Comparison of ENCODE assay signal across 17 mouse cellular contexts in genomic region chr13:73443093-73443821, GRCm38 (mm10). TPM values are rescaled to one million over a fixed set of nuclear protein-coding genes. Genes with fewer than 3 reads are reported as not detected.
DNase-seq lines count a peak whose midpoint lies in the region; ATAC-seq lines count a peak whose summit lies in the region.
"Had no signal": no experiment of that assay in that cellular context is flagged by ENCODE, and none has a peak within 500 bp of the region (broad histone marks: within the 10 kb centered on the region; RNA-seq: fewer than 3 reads in every experiment).

No protein-coding gene starts in this region.

- no peaks in the 10 kb centered on the region for H3K9me3 ChIP-seq in lung, embryonic 16.5 days (ENCODE audit: control insufficient read depth, low read length)
- H3K9me3 ChIP-seq in liver, embryonic 12.5 days (replicated peaks): no peaks in the 10 kb centered on the region
- H3K9me3 ChIP-seq: heart, embryonic 15.5 days; hindbrain, embryonic 12.5 days; limb, embryonic 15.5 days; midbrain, embryonic 12.5 days had no signal

- peaks cover 33% of the 10 kb centered on the region for H3K4me1 ChIP-seq in lung, embryonic 16.5 days (replicated peaks; ENCODE audit: control insufficient read depth, insufficient read depth, low read length)
- peaks cover 87% of the 10 kb centered on the region for H3K4me1 ChIP-seq in liver, embryonic 12.5 days

- no peak overlapping the region for H3K4me3 ChIP-seq in lung, embryonic 16.5 days (ENCODE audit: low read length)
- H3K4me3 ChIP-seq in liver, embryonic 12.5 days: no peak overlapping the region
- H3K4me3 ChIP-seq: heart, embryonic 15.5 days; hindbrain, embryonic 12.5 days; limb, embryonic 15.5 days; midbrain, embryonic 12.5 days; myocyte had no signal

- no peak for ATAC-seq in lung, embryonic 16.5 days (ENCODE audit: low read depth)
- ATAC-seq in erythroblast, adult 5-6 weeks (replicated peaks; ENCODE audit: low FRiP score, poor library complexity, severe bottlenecking): peak; percentile 78
- ATAC-seq in liver, embryonic 12.5 days: peak; percentile 92
- peak; percentile 61 for ATAC-seq in megakaryocyte progenitor cell, adult 5-6 weeks (replicated peaks; ENCODE audit: poor library complexity)

- WGBS in lung, embryonic 16.5 days: 56% methylated on average over 4 of the region's 4 CpGs
- WGBS in liver, embryonic 12.5 days (ENCODE audit: insufficient replicate concordance): 60% methylated on average over 4 of the region's 4 CpGs

- no peaks in the 10 kb centered on the region for H3K36me3 ChIP-seq in lung, embryonic 16.5 days (ENCODE audit: control insufficient read depth, insufficient read depth, low read length)
- no peaks in the 10 kb centered on the region for H3K36me3 ChIP-seq in liver, embryonic 12.5 days
- H3K36me3 ChIP-seq: G1E; heart, embryonic 15.5 days; hindbrain, embryonic 12.5 days; limb, embryonic 15.5 days; midbrain, embryonic 12.5 days had no signal

- H3K4me2 ChIP-seq in lung, embryonic 16.5 days (ENCODE audit: low read depth, low read length): no peak overlapping the region
- H3K4me2 ChIP-seq in liver, embryonic 12.5 days: peak overlapping the region; percentile 53
- H3K4me2 ChIP-seq: heart, embryonic 15.5 days; hindbrain, embryonic 12.5 days; limb, embryonic 15.5 days; midbrain, embryonic 12.5 days had no signal

- H3K27me3 ChIP-seq in lung, embryonic 16.5 days (ENCODE audit: control insufficient read depth, insufficient read depth, low read depth, low read length): no peaks in the 10 kb centered on the region
- no peaks in the 10 kb centered on the region for H3K27me3 ChIP-seq in liver, embryonic 12.5 days (replicated peaks)
- H3K27me3 ChIP-seq: heart, embryonic 15.5 days; hindbrain, embryonic 12.5 days; limb, embryonic 15.5 days; midbrain, embryonic 12.5 days had no signal

- peak overlapping the region; percentile 28 for H3K27ac ChIP-seq in lung, embryonic 16.5 days (ENCODE audit: low read length)
- peak overlapping the region; percentile 99 for H3K27ac ChIP-seq in liver, embryonic 12.5 days
- H3K27ac ChIP-seq: heart, embryonic 15.5 days; hindbrain, embryonic 12.5 days; limb, embryonic 15.5 days; midbrain, embryonic 12.5 days had no signal

- no peak for DNase-seq in lung, postnatal 4 days
- DNase-seq in retina, embryonic 14.5 days (ENCODE audit: low spot score): no peak
- no peak for DNase-seq in kidney, postnatal 36 days
- DNase-seq: adrenal gland, postnatal 10 days; cerebellum, adult 9-10 months; gastrocnemius, postnatal 25 days; right cerebral cortex, adult 18-20 months had no signal

- H3K9ac ChIP-seq in lung, embryonic 16.5 days (ENCODE audit: low read length): no peak overlapping the region
- peak overlapping the region; percentile 67 for H3K9ac ChIP-seq in liver, embryonic 12.5 days
- H3K9ac ChIP-seq: heart, embryonic 15.5 days; hindbrain, embryonic 12.5 days; limb, embryonic 15.5 days; midbrain, embryonic 12.5 days had no signal

RNA-seq across cellular contexts. Expression of gene Lpcat1, which starts 23.7 kb away (rescaled TPM):
- 119 and 140 TPM in 2 replicates for polyA plus RNA-seq in lung, embryonic 16.5 days (2015; fragmentation: Nextera tagmentation; extraction: Ambion mirVana)
- total RNA-seq in erythroblast, adult 5-6 weeks (2015; ENCODE audit: low replicate concordance): 72.5 and 89.3 TPM in 2 replicates
- 176 and 246 TPM in 2 replicates for total RNA-seq in erythroblast, adult 5-6 weeks (2017; ENCODE audit: low replicate concordance)
- polyA plus RNA-seq in liver, embryonic 12.5 days (2016; fragmentation: Nextera tagmentation; extraction: Ambion mirVana): 108 and 113 TPM in 2 replicates
- total RNA-seq in megakaryocyte progenitor cell, adult 5-6 weeks (2015): 12.7 and 13.5 TPM in 2 replicates
- total RNA-seq in megakaryocyte progenitor cell, adult 5-6 weeks (2017): 21.6 and 26.5 TPM in 2 replicates
- polyA plus RNA-seq: G1E had no signal
